Mouse (Mus musculus) inflammation-experienced regulatory T-cells, adult 6 months (primary cell): ENCODE measurements at regions not wholly inside any gene's neighbourhood (a gene's known extent, or its start where the extent isn't known, plus 50 kb on each side); places are given as distances from the start of the nearest gene placed in this dataset.

ENCODE experiments used
- ATAC-seq: one replicate; pipeline ENCODE4 v1.8.0; 2017

DNA sequence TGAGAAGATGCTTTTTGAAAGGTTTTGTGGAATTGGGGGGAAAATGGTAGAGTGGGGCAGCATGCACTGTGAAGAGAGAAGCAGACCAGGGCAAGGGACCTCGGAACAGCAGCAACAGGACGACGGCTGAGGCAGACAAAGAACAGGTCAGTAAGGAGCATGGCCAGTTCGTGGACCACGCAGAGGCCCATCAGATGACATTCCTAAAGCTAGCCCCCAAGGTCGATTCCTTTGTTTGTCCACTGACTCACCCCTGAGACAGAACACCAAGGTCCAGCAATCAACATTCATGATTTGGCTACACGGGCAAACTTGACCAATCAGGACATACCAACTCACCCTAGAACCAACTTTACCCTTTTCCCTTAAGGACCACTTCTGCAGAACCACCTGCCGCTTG, 160.0 kb downstream of the Fam76b start:
- no peak for ATAC-seq

DNA sequence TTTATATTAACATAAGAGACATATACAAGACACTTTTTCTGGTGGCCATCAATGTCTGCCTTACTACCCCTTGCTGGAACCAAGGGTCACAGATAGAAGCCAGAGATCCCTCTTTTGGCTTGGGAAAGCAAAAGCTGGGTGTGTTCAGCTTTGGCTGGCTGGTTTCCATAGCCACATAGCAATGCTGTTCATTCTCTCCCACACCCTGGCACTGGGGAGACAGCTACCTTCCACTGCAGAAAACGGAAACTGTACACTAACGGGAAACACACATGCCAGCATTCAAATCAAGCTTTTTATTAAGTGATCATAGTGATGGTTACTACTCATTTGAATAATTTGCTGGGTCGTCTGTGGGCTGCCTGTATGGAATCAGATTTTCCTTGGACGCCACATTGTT, 161.4 kb downstream of the Fam76b start:
- no peak for ATAC-seq

- ATAC-seq, result no peak
Observed at GRCm38 (mm10) chr9:13990960-13991359, 163.4 kb downstream of the Fam76b start.

DNA sequence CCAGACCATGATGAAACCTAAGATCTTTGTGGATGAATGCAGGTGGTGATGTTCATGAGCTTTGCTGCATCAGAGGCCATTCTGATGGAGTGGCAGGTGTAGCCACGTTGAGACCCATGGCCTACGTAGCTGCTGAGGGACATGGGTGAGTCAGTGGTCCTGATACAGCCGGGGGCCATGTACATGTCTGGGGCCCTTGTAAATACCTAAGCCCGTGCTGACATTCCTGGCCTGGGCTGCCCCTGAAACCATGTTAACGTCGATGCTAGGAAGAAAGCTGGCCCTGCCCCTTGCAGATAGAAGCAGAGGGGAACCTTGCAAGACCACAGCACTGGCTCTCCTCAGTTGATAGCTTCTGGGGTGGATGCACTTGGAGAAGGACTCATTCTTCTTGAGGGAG, 165.2 kb downstream of the Fam76b start:
- no peak for ATAC-seq

DNA sequence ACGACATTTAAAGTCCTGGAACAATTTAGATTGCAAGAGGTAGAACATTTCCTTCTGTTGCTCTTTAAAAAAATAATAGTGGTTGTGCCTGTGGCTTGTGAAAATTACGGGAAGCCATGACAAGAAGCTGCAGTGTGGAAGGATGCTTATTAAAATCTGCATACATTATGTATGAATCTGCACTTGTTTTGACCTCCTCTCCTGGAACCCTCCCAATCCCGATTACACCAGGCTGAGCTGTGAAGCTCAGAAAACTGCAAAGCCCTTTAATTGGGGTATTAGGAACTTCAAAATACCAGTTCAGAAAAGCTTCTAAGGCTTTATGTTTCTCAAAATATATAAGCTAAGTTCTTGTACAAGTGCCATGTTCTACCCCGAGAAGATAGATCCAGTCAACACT, 171.8 kb downstream of the Fam76b start:
- no peak for ATAC-seq

DNA sequence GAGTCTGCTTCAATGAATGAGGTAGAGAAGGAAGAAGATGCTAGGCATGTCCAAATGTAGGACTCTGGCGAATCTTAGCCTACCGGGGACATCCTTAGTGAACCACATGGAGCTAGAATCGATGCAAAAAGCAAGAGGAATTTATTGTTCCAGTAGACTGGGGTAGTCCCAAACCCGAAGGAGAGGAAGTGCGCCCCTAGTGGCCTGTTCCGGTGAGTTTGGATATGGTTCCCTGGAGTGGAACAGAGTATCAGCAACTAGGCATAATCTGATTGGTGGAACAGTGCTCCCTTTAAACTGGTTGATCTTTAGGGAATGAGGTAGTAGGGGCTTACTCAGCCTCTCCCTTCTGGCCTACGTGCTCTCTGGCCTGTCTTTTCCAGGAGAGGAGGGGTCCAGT, 174.0 kb downstream of the Fam76b start:
- no peak for ATAC-seq

DNA sequence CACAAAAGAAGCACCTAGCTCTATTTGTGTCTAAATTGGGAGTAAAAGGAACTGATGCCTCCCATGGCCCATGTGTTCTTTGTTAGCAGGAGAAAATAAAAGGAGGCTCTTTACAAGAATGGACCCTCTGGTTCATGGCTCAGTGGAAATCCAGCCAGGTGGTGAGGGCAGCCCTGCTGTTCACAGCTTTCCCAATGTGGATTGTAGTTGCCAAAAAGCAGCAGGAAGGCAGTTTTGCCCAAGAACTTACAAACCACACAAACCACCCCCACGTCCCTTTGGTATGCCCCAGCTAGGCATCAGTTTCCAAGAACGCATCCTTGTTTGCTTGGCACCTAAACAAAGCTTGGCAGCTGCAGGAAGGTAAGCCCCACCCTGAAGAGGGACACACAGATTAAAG, 174.7 kb downstream of the Fam76b start:
- ATAC-seq, result no peak

GRCm38 (mm10) chr9:14003163-14003562, 175.6 kb downstream of the Fam76b start:
- ATAC-seq, result no peak

DNA sequence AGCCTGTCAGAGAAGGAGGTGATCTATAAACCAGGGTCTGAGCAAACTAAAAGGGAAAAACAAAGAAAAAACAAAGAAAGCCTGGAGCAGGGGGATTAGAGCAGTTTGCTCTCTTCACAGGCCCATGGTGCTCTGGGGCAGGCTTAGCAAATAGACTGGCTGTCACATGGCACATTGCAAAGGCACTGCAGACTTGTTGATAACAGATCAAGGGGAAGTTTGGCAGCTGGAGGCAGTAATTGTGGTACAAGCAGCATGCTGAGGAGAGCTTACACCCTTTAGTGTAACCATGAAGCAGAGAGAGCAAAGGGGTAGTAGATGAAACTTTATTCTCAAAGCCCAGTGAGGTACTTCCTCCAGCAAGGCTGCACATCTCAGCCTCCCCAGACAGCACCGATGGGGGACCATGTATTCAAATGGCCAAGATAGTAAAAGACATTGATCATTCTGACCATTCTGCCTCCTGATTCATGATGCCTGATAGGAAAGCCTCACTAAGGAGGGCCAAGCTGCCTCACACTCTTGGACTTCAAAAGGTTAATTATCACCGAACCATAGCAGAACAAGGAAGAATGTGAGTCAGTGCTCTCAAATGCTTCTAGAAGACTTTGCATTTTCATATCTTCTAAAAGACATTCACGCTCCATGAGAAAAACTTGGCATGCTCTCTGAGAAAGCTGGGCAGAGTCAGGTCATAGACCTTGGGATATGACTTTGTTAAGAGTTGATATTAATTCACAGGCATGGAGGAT, 178.9 kb downstream of the Fam76b start:
- no peak for ATAC-seq

DNA sequence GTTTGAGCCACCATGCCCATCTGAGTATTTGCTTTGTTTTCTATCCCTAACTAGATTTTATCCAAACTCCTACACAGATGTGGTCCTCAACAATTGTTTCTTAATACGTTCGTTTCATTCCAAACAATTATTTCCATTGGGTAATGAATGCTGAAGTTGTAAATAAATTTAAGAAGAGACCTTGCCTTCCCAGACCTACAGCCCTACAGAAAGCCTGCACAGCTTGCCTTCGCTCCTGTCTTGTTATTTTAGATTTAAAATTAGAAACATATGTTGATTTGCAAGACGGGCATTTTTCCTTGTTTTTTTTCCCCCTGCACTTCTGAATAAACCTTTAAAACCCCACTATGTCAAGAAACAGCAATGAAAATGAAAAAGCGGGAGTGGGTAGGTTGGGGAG, 181.9 kb downstream of the Fam76b start:
- no peak for ATAC-seq

GRCm38 (mm10) chr9:14010261-14010949, 182.9 kb downstream of the Fam76b start:
- ATAC-seq, result peak; percentile 90

GRCm38 (mm10) chr9:14024216-14024615, 196.7 kb downstream of the Fam76b start:
- no peak for ATAC-seq

DNA sequence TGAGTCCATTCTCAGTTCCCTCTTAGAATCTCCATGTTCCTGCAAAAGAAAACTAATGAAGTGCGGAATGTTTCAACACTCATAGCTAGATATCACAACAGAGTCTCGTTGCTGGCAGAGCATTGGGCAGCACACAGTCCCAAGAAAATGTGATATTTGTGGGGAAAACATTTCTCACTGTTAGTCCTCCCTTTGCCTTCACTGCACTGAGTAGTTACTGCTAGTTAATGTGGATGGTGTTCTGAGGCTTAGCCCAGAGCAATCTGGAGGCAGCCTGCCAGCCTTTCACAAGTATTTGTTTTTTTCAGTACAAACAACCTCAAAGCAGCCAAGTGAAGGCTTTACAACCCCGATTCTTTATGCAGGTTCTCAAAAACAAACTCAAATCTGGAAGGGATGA, 197.2 kb downstream of the Fam76b start:
- ATAC-seq, result no peak

GRCm38 (mm10) chr9:14028056-14028455, 200.5 kb downstream of the Fam76b start:
- no peak for ATAC-seq

DNA sequence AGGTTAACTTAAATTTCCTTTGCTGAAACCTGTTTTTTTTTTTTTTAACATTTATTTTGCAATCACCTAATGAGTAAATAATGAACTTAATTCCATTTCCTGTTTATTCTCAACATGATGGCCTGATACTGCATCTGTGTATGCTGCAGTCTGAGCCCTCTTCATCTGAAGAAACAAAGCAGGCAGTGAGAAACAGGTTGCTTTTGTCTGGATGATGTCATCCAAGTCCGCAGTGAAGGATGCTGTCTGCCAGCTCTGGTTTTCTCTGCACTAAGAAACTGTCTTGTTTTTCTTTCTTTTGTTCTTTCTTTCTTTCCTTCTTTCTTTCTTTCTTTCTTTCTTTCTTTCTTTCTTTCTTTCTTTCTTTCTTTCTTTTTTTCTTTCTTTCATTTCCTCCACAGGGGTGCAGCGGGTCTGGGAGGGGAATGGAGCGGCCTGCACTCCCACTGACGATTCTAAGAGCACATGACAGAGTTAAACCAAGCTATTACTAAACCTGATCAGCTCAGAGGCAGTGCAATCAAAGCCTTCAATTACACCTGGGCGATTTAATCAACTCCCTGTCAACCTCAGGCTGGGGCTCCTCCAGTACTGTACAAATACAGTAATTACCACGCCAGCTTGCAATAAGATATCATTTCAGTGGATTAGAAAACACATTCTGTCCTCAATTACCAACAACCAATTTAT, 204.0 kb downstream of the Fam76b start:
- ATAC-seq, result no peak

GRCm38 (mm10) chr9:14032048-14032362, 204.5 kb downstream of the Fam76b start:
- ATAC-seq, result no peak

GRCm38 (mm10) chr9:14035526-14035925, 208.0 kb downstream of the Fam76b start:
- ATAC-seq, result no peak

- ATAC-seq, result peak; percentile 10
Observed at GRCm38 (mm10) chr9:14041900-14042435, 214.5 kb downstream of the Fam76b start.

GRCm38 (mm10) chr9:14048224-14048623, 220.7 kb downstream of the Fam76b start:
- no peak for ATAC-seq

DNA sequence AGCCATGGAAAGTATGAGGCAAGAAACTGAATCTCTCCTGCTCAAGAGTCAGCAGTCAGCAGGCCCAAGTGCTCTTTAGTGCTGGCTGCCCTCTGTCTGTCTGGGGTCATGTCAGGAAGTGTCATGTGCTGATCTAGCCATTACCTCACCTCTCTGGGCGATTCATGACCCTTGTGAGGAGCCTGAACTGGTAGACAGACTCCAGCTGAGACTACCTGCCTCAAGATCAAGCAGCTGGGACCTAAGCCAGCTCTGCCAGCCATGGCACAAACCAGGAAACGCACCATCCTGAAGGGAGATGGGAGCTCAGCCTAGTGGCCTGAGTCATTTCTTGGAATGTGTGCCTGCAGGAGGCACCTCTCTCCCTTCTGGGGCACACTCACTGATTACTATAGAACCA, 221.2 kb upstream of the Sesn3 start:
- ATAC-seq, result no peak

DNA sequence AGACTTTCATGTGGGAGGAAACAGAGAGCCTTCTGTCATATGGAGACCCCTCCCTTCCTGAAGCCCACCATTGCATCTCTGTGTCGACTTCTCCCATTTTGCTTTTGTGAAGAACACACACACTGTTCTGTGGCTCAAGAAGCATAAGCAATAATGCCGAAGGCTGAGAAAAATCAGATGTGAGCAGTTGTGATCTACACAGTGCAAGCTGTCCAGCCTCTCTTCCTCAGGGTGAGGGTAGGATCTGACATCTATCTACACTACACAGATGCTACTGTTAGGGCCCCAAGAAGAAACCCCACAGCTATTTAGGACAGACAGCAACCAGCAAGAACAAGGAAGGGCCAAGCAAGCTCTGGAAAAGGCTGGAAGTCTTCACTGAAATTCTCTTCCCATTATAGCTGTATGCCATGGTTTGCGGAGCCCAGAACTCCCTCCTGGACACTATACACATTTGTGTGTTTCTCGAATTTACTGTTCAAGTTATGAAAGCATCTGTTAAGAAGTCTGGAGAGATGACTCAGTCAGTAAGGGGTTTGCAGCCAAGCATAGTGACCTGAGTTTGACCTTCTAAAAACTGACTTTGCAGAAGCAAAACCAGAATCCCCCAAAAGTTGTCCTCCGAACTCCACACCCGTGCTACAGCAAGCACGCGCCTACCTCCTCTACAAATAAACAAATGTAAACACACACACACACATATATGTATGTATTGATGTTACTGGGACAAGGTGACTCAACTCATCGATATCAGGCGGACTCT, 218.3 kb upstream of the Sesn3 start:
- no peak for ATAC-seq

- no peak for ATAC-seq
Observed at GRCm38 (mm10) chr9:14058592-14059227, 216.2 kb upstream of the Sesn3 start.
